Mouse (Mus musculus): ENCODE results near the gene Dcdc2b. TPM values are rescaled to one million over a fixed set of nuclear protein-coding genes. Genes with fewer than 3 reads are reported as not detected.

Dcdc2b gene
- polyA plus RNA-seq, 2 experiments = 0.19 to 0.47 TPM

DNA sequence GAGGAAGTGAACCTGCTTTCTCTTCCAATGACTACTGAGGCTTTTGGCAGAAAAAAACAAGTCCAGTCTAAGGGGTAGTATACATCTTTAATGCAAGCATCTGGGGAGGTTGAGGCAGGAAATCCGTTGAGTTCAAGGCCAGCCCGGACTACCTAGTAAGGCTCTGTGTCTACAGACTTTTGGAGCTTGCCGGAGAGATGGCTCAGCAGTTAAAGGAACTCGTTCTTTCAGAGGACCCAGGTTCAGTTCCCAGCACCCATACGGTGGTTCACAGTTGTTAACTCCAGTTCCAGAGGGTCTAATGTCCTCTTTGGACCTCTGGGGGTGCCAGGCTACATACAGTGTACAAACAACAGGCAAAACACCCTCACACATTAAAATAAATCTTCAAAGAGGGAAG lies 4.0 kb upstream of the Dcdc2b start:
- Histone ChIP-seq H3K4me1 (replicated peaks; ENCODE audit: control insufficient read depth in 2 of 2, insufficient read depth in 2 of 2, low read length in 1 of 2) (peaks cover 9 to 13% of the 10 kb centered on the region in 2 experiments), H3K9me3 (ENCODE audit: control insufficient read depth, low read length) (no peaks in the 10 kb centered on the region), H3K4me2 (ENCODE audit: low read depth) (peak overlapping the region; percentile 91), H3K36me3 (replicated peaks; ENCODE audit: control insufficient read depth, insufficient read depth, low read depth) (no peaks in the 10 kb centered on the region; the same call in 1 of the 2 replicates), H3K9ac (replicated peaks) (peak overlapping the region; percentile 86), H3K27me3 (ENCODE audit: control insufficient read depth, insufficient read depth, low read length) (no peaks in the 10 kb centered on the region), H3K27ac (no peak overlapping the region), H3K4me3 (ENCODE audit: insufficient read depth in 1 of 2, low read depth in 2 of 2, low read length in 2 of 2) (peak overlapping the region; percentile 80 to 87)
- ATAC-seq (ENCODE audit: insufficient read depth) (no peak), DNase-seq (ENCODE audit: low read depth in 3 of 3, low spot score in 3 of 3) (no peak)
- TF ChIP-seq EP300 (IDR thresholded peaks at IDR 0.05; ENCODE audit: low read depth) (no peak), CTCF (IDR thresholded peaks at IDR 0.05; ENCODE audit: low read depth) (no peak)
- 86% methylated on average over 5 of the region's 5 CpGs for WGBS (ENCODE audit: insufficient replicate concordance)

DNA sequence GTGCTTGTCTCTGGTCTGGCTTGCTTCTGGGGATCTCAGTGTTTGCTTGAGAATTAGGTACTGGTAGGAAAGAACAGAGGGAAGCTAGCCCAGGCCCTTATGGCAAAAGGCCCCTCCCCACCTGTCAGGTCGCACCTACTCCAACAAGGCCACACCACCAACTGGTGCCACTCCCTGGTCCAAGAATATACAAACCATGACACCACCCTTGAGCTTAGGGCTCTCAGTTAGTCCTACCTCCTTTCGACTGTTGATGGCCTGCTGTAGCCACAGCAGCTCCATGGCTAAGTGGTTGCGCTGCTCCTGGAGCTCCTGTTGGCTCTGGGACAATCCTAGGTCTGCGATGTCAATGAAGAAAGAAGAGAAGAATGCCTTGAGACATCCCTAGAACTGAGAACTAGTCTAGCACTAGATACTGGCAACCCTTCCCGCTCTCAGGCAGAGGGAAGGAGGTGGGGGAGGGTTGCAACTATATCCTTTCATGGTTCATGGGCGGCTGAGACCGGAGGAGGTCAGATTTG lies 3.1 kb upstream of the Dcdc2b start:
- Histone ChIP-seq H3K9ac (replicated peaks) (no peak overlapping the region), H3K27me3 (ENCODE audit: control insufficient read depth, insufficient read depth, low read length) (no peaks in the 10 kb centered on the region), H3K4me2 (ENCODE audit: low read depth) (no peak overlapping the region), H3K27ac (no peak overlapping the region), H3K4me1 (replicated peaks; ENCODE audit: control insufficient read depth in 2 of 2, insufficient read depth in 2 of 2, low read length in 1 of 2) (peaks cover 5 to 8% of the 10 kb centered on the region in 2 experiments), H3K9me3 (ENCODE audit: control insufficient read depth, low read length) (no peaks in the 10 kb centered on the region), H3K36me3 (replicated peaks; ENCODE audit: control insufficient read depth, insufficient read depth, low read depth) (no peaks in the 10 kb centered on the region; the same call in 1 of the 2 replicates), H3K4me3 (ENCODE audit: insufficient read depth in 1 of 2, low read depth in 2 of 2, low read length in 2 of 2) (no peak overlapping the region)
- WGBS (ENCODE audit: insufficient replicate concordance) = 84% methylated on average over 7 of the region's 7 CpGs
- TF ChIP-seq CTCF (IDR thresholded peaks at IDR 0.05; ENCODE audit: low read depth) (no peak), EP300 (IDR thresholded peaks at IDR 0.05; ENCODE audit: low read depth) (no peak)
- no peak for ATAC-seq (ENCODE audit: insufficient read depth)
- no peak for DNase-seq (ENCODE audit: low read depth in 3 of 3, low spot score in 3 of 3)

DNA sequence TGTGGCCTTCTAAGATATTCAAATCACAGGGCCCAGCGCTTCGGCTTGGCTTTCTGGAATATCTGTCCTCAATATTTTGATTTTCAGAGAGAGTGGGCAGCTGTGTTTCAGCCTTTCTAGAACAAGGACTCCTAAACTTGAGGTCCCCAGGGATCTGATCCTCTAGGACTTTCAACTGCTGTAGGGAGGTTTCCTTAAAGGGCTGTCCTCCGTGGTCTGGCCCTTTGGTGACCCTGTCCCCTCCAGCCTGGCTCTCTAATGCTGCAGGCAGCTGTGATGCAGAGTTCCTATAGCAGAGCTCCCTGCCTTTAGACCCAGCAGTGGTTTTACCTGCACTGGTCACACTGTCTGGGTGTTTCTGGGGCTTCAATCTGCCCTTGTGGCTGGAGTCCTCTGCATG lies 2.6 kb upstream of the Dcdc2b start:
- WGBS (ENCODE audit: insufficient replicate concordance) = 79% methylated on average over 3 of the region's 3 CpGs
- Histone ChIP-seq H3K9me3 (ENCODE audit: control insufficient read depth, low read length) (no peaks in the 10 kb centered on the region), H3K9ac (replicated peaks) (no peak overlapping the region), H3K4me2 (ENCODE audit: low read depth) (no peak overlapping the region), H3K36me3 (replicated peaks; ENCODE audit: control insufficient read depth, insufficient read depth, low read depth) (no peaks in the 10 kb centered on the region; the same call in 1 of the 2 replicates), H3K27me3 (ENCODE audit: control insufficient read depth, insufficient read depth, low read length) (no peaks in the 10 kb centered on the region), H3K4me1 (replicated peaks; ENCODE audit: control insufficient read depth in 2 of 2, insufficient read depth in 2 of 2, low read length in 1 of 2) (peaks cover 5 to 8% of the 10 kb centered on the region in 2 experiments), H3K4me3 (ENCODE audit: insufficient read depth in 1 of 2, low read depth in 2 of 2, low read length in 2 of 2) (no peak overlapping the region), H3K27ac (no peak overlapping the region)
- no peak for ATAC-seq (ENCODE audit: insufficient read depth)
- TF ChIP-seq CTCF (IDR thresholded peaks at IDR 0.05; ENCODE audit: low read depth) (no peak), EP300 (IDR thresholded peaks at IDR 0.05; ENCODE audit: low read depth) (no peak)
- DNase-seq (ENCODE audit: low read depth in 3 of 3, low spot score in 3 of 3) = no peak

DNA sequence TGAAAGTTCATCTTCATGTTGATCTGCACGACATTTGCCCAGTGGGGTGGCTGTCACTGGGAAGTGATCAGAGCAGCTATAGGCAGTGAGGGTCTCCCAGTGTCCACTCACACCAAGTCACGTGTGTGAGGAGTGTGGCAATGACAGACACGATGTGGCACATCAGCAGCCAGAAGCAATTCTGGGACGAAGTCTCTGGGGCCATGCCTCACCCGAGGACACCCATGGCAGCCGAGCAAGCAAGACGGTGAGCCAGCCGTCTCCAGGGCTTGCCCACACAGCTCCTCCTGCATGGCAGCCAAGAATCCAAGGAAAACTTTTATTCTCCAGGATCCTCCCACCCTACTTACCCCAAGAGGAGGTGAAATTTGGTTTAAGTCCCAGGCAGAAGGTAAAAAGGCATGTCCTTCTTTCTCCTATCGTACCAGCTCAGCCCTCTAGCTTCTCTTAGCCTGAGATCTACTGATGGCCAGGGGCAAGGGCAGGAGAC lies 1.8 kb upstream of the Dcdc2b start:
- no peak overlapping the region for H3K27ac ChIP-seq
- TF ChIP-seq EP300 (IDR thresholded peaks at IDR 0.05; ENCODE audit: low read depth) (no peak), CTCF (IDR thresholded peaks at IDR 0.05; ENCODE audit: low read depth) (no peak)
- DNase-seq (ENCODE audit: low read depth in 3 of 3, low spot score in 3 of 3) (no peak), ATAC-seq (ENCODE audit: insufficient read depth) (no peak)
- no peak overlapping the region for H3K9ac ChIP-seq (replicated peaks)
- no peaks in the 10 kb centered on the region; the same call in 1 of the 2 replicates for H3K36me3 ChIP-seq (replicated peaks; ENCODE audit: control insufficient read depth, insufficient read depth, low read depth)
- 83% methylated on average over 9 of the region's 9 CpGs for WGBS (ENCODE audit: insufficient replicate concordance)
- no peaks in the 10 kb centered on the region for H3K9me3 ChIP-seq (ENCODE audit: control insufficient read depth, low read length)
- H3K4me3 ChIP-seq (ENCODE audit: insufficient read depth in 1 of 2, low read depth in 2 of 2, low read length in 2 of 2) = no peak overlapping the region
- no peaks in the 10 kb centered on the region for H3K27me3 ChIP-seq (ENCODE audit: control insufficient read depth, insufficient read depth, low read length)
- H3K4me2 ChIP-seq (ENCODE audit: low read depth) = no peak overlapping the region
- peaks cover 5 to 8% of the 10 kb centered on the region in 2 experiments for H3K4me1 ChIP-seq (replicated peaks; ENCODE audit: control insufficient read depth in 2 of 2, insufficient read depth in 2 of 2, low read length in 1 of 2)

GRCm38 (mm10) chr4:129610472-129610871 lies 3.6 kb downstream of the Dcdc2b start:
- 58% methylated on average over 4 of the region's 4 CpGs for WGBS (ENCODE audit: insufficient replicate concordance)
- no peak for ATAC-seq (ENCODE audit: insufficient read depth)

More at GRCm38 (mm10) chr4:129610472-129610871, 3.6 kb downstream of the Dcdc2b start:
- Histone ChIP-seq H3K27me3 (ENCODE audit: control insufficient read depth, insufficient read depth, low read length) (no peaks in the 10 kb centered on the region), H3K4me1 (replicated peaks; ENCODE audit: control insufficient read depth in 2 of 2, insufficient read depth in 2 of 2, low read length in 1 of 2) (peaks cover 0 to 3% of the 10 kb centered on the region in 2 experiments; a peak in 1 of 4 replicates), H3K9ac (replicated peaks) (no peak overlapping the region), H3K36me3 (replicated peaks; ENCODE audit: control insufficient read depth, insufficient read depth, low read depth) (peaks cover 22% of the 10 kb centered on the region), H3K4me3 (ENCODE audit: insufficient read depth in 1 of 2, low read depth in 2 of 2, low read length in 2 of 2) (no peak overlapping the region), H3K4me2 (ENCODE audit: low read depth) (no peak overlapping the region), H3K9me3 (ENCODE audit: control insufficient read depth, low read length) (no peaks in the 10 kb centered on the region), H3K27ac (no peak overlapping the region)
- TF ChIP-seq EP300 (IDR thresholded peaks at IDR 0.05; ENCODE audit: low read depth) (no peak), CTCF (IDR thresholded peaks at IDR 0.05; ENCODE audit: low read depth) (no peak)
- no peak for DNase-seq (ENCODE audit: low read depth in 3 of 3, low spot score in 3 of 3)
